Mouse (Mus musculus) liver, embryonic 15.5 days (tissue): Measurements from ENCODE around the gene Gucd1. TPM values are rescaled to one million over a fixed set of nuclear protein-coding genes. Genes with fewer than 3 reads are reported as not detected.

Experiments
- ATAC-seq: fragments of 200-750 bp; cut with Nextera tagmentation; 2 replicates; pipeline ENCODE4 v1.8.0; 2017; ENCODE audit warnings: moderate number of reproducible peaks, mild to moderate bottlenecking, moderate library complexity; ENCODE audit not compliant: insufficient read depth
- H3K27ac ChIP-seq: fragments of 300-500 bp; sonication (generic); replicated peaks from 2 replicates; pipeline ENCODE4 v1.5.1; 2015; ENCODE audit warnings: mild to moderate bottlenecking, inconsistent platforms
- H3K27me3 ChIP-seq: fragments of 300-500 bp; sonication (generic); 2 replicates; pipeline ENCODE4 v1.6.1; 2015; ENCODE audit warnings: mild to moderate bottlenecking, inconsistent platforms
- H3K36me3 ChIP-seq: fragments of 300-500 bp; sonication (generic); replicated peaks from 2 replicates; pipeline ENCODE4 v1.6.1; 2015; ENCODE audit warnings: moderate library complexity, mild to moderate bottlenecking, inconsistent platforms
- H3K4me1 ChIP-seq: fragments of 300-500 bp; sonication (generic); replicated peaks from 2 replicates; pipeline ENCODE4 v1.6.1; 2015; ENCODE audit warnings: inconsistent platforms
- H3K4me2 ChIP-seq: fragments of 300-500 bp; sonication (generic); 2 replicates; pipeline ENCODE4 v1.6.1; 2015; ENCODE audit warnings: moderate library complexity, mild to moderate bottlenecking, inconsistent platforms
- H3K4me3 ChIP-seq: fragments of 300-500 bp; sonication (generic); replicated peaks from 2 replicates; pipeline ENCODE4 v1.5.1; 2015; ENCODE audit warnings: mild to moderate bottlenecking, inconsistent platforms
- H3K9ac ChIP-seq: fragments of 300-500 bp; sonication (generic); 2 replicates; pipeline ENCODE4 v1.6.1; 2015; ENCODE audit warnings: moderate library complexity, mild to moderate bottlenecking, inconsistent platforms
- H3K9me3 ChIP-seq: fragments of 300-500 bp; sonication (generic); replicated peaks from 2 replicates; pipeline ENCODE4 v1.6.1; 2016; ENCODE audit warnings: inconsistent platforms
- WGBS: fragments of 180-500 bp; shearing (Covaris S2); methylation state at CpG from one replicate; pipeline ENCODE4 v1.1.7; 2015; ENCODE audit warnings: mixed read lengths; ENCODE audit not compliant: insufficient replicate concordance; 5-methylcytosine and 5-hydroxymethylcytosine counted together
- polyA plus RNA-seq: library from polyadenylated mRNA; unstranded; fragments of >200 nt; fragmentation: Nextera tagmentation; extraction: Ambion mirVana; gene quantifications from 2 replicates; pipeline ENCODE4 v1.2.1, GENCODE M21; 2015

The Gucd1 gene
- polyA plus RNA-seq, 1 experiment from 2014 or later, result 62.1 TPM

DNA sequence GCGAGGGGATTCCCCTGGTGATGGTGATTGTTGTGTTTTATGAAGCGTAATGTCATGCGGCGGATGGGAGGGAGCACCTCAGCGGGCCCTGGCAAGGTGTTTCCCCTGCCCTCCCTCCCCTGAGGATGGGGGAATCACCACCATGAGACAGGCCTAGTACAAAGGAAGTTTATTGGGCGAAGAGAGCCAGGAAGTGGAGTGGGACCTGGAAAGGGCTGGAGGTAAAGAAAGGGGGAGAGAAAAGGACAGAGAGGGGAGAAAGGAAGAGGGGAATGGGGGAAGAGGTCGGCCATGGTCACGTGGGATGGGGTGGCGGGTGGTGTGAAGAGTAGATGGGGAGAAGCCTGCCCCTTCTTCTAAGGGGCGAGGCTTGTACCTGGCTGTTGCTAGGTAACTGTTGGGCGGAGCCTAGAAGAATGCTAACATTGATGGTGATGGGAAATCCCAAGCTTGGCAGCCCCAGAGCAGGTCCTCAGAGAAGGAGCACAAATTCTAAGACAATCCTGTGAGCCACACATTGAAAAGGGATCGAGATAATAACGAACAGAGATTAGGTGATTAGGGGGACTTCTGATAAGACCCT lies 71.2 kb downstream of the Gucd1 start:
- 34% methylated on average over 13 of the region's 13 CpGs for WGBS
- Histone ChIP-seq H3K4me2 (no peak overlapping the region), H3K27me3 (peaks cover 6% of the 10 kb centered on the region; the same call in 1 of the 2 replicates), H3K9ac (no peak overlapping the region), H3K36me3 (no peaks in the 10 kb centered on the region), H3K27ac (no peak overlapping the region), H3K4me1 (peaks cover 17% of the 10 kb centered on the region; the same call in 1 of the 2 replicates), H3K9me3 (no peaks in the 10 kb centered on the region), H3K4me3 (no peak overlapping the region)
- ATAC-seq, result peak; percentile 40

DNA sequence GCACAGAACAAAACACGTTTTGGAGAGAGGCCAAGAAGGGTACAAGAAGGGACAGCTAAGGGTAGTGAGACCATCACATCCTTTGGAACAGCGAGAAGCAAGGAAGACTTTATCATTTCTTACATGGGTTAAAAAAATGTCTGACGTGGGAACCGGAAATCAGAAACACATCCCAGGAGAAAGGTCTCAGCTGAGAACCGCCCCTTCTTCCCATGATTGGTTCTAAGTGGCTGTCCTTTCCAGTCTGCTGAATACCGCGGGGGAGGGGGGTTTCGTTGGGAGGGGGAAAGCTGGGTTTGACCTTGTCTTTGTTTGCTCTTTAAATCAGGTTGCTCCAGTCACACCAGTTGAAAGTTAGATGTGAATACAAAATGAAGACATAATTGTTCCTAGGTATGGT lies 72.7 kb downstream of the Gucd1 start:
- peaks cover 13% of the 10 kb centered on the region; the same call in 1 of the 2 replicates for H3K4me1 ChIP-seq
- no peaks in the 10 kb centered on the region for H3K36me3 ChIP-seq
- H3K9me3 ChIP-seq, result no peaks in the 10 kb centered on the region
- ATAC-seq, result no peak
- H3K27me3 ChIP-seq, result peaks cover 6% of the 10 kb centered on the region; the same call in 1 of the 2 replicates
- H3K4me2 ChIP-seq, result no peak overlapping the region
- no peak overlapping the region for H3K9ac ChIP-seq
- no peak overlapping the region for H3K4me3 ChIP-seq
- WGBS, result 43% methylated on average over 8 of the region's 8 CpGs
- no peak overlapping the region for H3K27ac ChIP-seq

- ATAC-seq, result peak; percentile 24; the same call in 1 of the 2 replicates
- H3K27me3 ChIP-seq, result peaks cover 6% of the 10 kb centered on the region; the same call in 1 of the 2 replicates
- H3K4me3 ChIP-seq, result no peak overlapping the region
- no peaks in the 10 kb centered on the region for H3K9me3 ChIP-seq
- H3K4me1 ChIP-seq, result peaks cover 13% of the 10 kb centered on the region; the same call in 1 of the 2 replicates
- H3K36me3 ChIP-seq, result no peaks in the 10 kb centered on the region
- H3K9ac ChIP-seq, result no peak overlapping the region
- H3K4me2 ChIP-seq, result no peak overlapping the region
- H3K27ac ChIP-seq, result no peak overlapping the region
- WGBS, result 67% methylated on average over 19 of the region's 19 CpGs
Measured at GRCm38 (mm10) chr10:75444111-75444826, 73.5 kb downstream of the Gucd1 start.

GRCm38 (mm10) chr10:75443017-75443416 lies 74.8 kb downstream of the Gucd1 start:
- H3K4me2 ChIP-seq, result no peak overlapping the region
- no peaks in the 10 kb centered on the region for H3K36me3 ChIP-seq
- H3K9me3 ChIP-seq, result no peaks in the 10 kb centered on the region
- peaks cover 6% of the 10 kb centered on the region; the same call in 1 of the 2 replicates for H3K27me3 ChIP-seq
- 55% methylated on average over 4 of the region's 4 CpGs for WGBS
- no peak overlapping the region for H3K27ac ChIP-seq
- no peak for ATAC-seq
- no peak overlapping the region for H3K9ac ChIP-seq
- no peak overlapping the region for H3K4me3 ChIP-seq
- 0 out of 2 replicates have a peak, but pooled peaks cover 9% of the 10 kb centered on the region for H3K4me1 ChIP-seq

DNA sequence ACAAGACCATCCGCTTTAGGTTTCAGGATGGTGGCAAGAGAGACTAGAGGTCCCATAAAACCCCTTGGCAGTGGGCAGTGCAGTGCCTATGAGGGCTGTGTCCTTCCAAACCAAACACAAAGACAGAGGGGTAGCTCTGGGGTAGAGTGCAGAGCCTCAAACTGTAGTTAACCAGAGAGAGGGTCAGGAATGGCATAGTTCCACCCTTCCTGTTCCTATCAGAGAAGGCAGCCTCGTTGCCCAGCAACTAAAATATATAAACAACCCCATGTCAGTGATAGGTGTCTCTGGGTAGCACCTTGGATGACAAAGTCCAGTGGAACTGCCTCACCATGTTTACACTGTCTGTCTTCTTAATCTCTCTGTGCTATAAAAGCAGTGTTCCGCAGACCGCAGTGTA lies 76.0 kb downstream of the Gucd1 start:
- Histone ChIP-seq H3K9me3 (no peaks in the 10 kb centered on the region), H3K36me3 (no peaks in the 10 kb centered on the region), H3K4me1 (0 out of 2 replicates have a peak, but pooled peaks cover 9% of the 10 kb centered on the region), H3K9ac (no peak overlapping the region), H3K27ac (no peak overlapping the region), H3K4me3 (no peak overlapping the region), H3K27me3 (peaks cover 6% of the 10 kb centered on the region; the same call in 1 of the 2 replicates), H3K4me2 (no peak overlapping the region)
- no peak for ATAC-seq
- WGBS, result 60% methylated on average over 4 of the region's 4 CpGs

DNA sequence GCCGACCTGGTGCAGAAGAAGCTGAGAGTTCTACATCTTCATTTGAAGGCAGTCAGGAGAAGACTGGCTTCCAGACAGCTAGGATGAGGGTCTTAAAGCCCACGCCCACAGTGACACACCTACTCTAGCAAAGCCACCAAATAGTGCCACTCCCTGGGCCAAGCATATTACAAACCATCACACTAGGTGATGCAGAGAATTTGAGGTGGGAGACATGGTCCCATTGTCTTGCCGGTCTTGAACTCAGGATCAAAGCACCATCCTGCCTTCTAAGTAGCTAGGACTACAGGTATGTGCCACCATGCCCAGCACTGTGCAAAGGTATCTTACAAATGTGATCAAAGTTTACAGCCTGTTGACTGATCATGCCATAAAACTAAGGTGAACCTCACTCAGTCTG lies 77.0 kb downstream of the Gucd1 start:
- no peak overlapping the region for H3K4me2 ChIP-seq
- no peak overlapping the region for H3K9ac ChIP-seq
- ATAC-seq, result no peak
- H3K9me3 ChIP-seq, result no peaks in the 10 kb centered on the region
- peaks cover 5% of the 10 kb centered on the region; the same call in 1 of the 2 replicates for H3K27me3 ChIP-seq
- no peak overlapping the region for H3K4me3 ChIP-seq
- no peak overlapping the region for H3K27ac ChIP-seq
- H3K4me1 ChIP-seq, result 0 out of 2 replicates have a peak, but pooled peaks cover 9% of the 10 kb centered on the region
- H3K36me3 ChIP-seq, result no peaks in the 10 kb centered on the region
- 56% methylated on average over 3 of the region's 3 CpGs for WGBS

DNA sequence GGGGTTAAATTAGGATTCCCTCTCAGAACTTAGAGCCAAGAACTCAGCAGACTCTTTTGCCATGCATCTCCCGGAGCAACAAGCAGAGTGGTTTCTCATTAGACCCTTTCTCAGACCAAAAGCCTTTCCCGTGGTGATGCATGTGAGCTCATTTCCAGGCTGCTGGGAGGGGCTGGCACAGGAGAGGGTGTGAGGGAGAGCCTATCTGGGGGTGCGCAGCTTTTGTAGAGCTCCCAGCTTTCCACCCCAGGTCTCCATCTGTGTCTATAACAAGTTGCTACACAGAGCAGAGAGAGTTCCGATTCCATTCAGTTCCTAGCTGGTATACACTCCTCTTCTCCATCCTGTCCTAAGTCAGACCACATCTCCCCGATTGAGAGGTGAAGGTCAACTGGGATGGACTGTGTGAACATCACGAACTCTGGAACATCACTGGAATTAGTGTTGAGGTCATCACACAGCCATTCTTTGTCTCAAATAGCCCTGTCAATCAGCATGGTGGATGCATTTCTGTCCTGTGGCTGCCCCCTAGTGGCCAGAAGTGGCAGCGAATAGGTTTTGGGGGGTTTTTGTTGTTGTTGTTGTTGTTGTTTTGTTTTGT lies 78.5 kb downstream of the Gucd1 start:
- Histone ChIP-seq H3K9ac (no peak overlapping the region), H3K27ac (no peak overlapping the region), H3K27me3 (no peaks in the 10 kb centered on the region), H3K4me2 (no peak overlapping the region), H3K4me1 (0 out of 2 replicates have a peak, but pooled peaks cover 3% of the 10 kb centered on the region), H3K4me3 (no peak overlapping the region), H3K36me3 (no peaks in the 10 kb centered on the region), H3K9me3 (no peaks in the 10 kb centered on the region)
- ATAC-seq, result no peak
- WGBS, result 33% methylated on average over 7 of the region's 7 CpGs

DNA sequence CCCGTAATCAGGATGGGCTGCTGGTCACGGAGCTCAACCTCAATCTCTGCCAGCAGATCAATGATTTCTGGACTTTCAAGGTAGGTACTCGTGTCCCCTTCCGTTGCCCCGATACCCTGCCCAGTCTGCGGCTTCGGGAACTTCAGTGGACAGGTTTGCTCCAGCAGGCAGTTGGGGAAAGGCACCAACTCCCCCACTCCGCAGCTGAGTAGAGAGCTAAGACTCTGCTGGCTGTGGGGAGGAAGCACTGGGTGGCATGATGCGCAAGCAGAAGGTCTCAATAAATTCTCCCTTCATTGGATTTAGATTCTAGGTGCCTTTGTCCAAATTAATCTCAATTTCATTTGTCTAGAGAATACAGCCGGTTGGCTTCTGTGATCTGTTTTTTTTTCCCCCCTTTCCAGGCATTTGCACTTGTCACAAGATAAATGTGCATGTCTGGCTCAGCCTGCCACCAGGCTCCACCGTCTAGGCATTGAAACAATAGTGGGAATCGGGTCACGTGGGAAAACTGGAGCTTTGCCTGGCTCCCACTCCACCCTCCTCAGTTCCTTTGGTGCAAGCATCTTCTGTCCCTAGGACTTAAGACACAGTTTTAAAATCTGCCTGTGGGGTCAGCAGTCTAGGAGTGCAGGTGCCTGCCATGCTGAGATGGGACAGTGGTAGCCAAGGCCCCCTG lies 79.5 kb downstream of the Gucd1 start:
- no peak for ATAC-seq
- Histone ChIP-seq H3K9me3 (no peaks in the 10 kb centered on the region), H3K36me3 (no peaks in the 10 kb centered on the region), H3K27me3 (no peaks in the 10 kb centered on the region), H3K4me1 (no peaks in the 10 kb centered on the region), H3K4me2 (no peak overlapping the region), H3K4me3 (no peak overlapping the region), H3K27ac (no peak overlapping the region), H3K9ac (no peak overlapping the region)
- WGBS, result 49% methylated on average over 13 of the region's 13 CpGs

DNA sequence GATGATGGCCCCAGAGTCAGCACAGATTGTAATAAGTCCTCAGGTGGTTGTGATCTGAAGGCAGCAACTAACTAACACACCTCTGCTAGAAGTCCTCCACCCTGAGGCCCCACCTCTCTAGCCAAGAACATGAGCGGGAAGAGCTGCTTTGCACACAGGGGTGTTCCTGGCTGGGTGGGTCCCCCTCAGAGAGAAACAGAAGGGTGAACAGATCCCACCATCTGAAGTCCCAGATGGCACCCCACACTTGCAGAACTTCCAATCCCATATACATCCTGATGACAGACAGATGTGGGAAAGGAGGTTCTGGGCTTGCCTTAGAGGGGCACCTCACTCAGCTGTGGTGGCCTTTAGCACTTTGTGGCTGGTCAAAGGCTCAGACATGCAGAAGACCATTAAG lies 80.5 kb downstream of the Gucd1 start:
- H3K9me3 ChIP-seq, result no peaks in the 10 kb centered on the region
- no peak for ATAC-seq
- H3K4me1 ChIP-seq, result no peaks in the 10 kb centered on the region
- no peaks in the 10 kb centered on the region for H3K27me3 ChIP-seq
- H3K4me3 ChIP-seq, result no peak overlapping the region
- H3K27ac ChIP-seq, result no peak overlapping the region
- H3K4me2 ChIP-seq, result no peak overlapping the region
- WGBS, result 69% methylated on average over 1 of the region's 1 CpGs
- no peak overlapping the region for H3K9ac ChIP-seq
- H3K36me3 ChIP-seq, result no peaks in the 10 kb centered on the region

DNA sequence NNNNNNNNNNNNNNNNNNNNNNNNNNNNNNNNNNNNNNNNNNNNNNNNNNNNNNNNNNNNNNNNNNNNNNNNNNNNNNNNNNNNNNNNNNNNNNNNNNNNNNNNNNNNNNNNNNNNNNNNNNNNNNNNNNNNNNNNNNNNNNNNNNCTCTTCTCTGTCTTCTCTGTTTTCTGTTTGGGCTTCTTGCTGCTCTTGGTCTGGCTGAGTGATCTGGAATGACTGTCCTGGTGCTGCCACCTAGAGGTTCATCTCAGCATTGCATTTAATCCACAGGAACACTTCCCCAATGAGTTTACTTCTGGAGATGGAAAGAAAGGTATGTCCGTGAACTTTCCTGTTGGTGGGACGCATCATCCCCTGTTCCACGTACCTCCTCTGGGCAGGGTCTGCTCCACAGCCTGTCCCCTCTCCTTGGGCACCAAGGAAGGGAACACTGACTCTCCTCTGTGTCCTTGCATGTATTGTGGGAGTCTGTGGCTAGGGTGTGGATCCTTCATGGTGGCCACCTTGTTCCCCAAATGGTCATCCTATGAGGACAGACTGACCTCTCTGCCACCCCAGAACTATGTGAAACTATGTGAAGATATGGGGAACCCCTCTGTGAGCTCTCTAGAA lies 81.1 kb downstream of the Gucd1 start:
- no peaks in the 10 kb centered on the region for H3K9me3 ChIP-seq
- 6% methylated on average over 3 of the region's 3 CpGs for WGBS
- no peak for ATAC-seq

More for the DNA sequence above, 81.1 kb downstream of the Gucd1 start:
- 0 out of 2 replicates have a peak, but pooled peaks cover 2% of the 10 kb centered on the region for H3K36me3 ChIP-seq
- H3K4me2 ChIP-seq, result no peak overlapping the region
- H3K4me1 ChIP-seq, result no peaks in the 10 kb centered on the region
- no peak overlapping the region for H3K9ac ChIP-seq
- no peak overlapping the region for H3K27ac ChIP-seq
- no peaks in the 10 kb centered on the region for H3K27me3 ChIP-seq
- H3K4me3 ChIP-seq, result no peak overlapping the region
